Mouse (Mus musculus) lung, adult 18-20 months (tissue): ENCODE results near the gene Slc17a6.

Source experiments
- DNase-seq, 2 experiments: peaks; one replicate each; pipeline ENCODE4 v3.0.0; 2022; ENCODE audit warnings: mixed read lengths in 2 of 2

Gene Slc17a6

GRCm38 (mm10) chr7:51621694-51622145 is at the start of gene Slc17a6:
TSS of gene Slc17a6 (plus strand) at chr7:51622006.
- DNase-seq: peak in 1 of 2 experiments; percentile 2

GRCm38 (mm10) chr7:51600021-51600420 is 21.8 kb upstream of the Slc17a6 start:
- DNase-seq: no peak

GRCm38 (mm10) chr7:51603741-51604140 is 18.1 kb upstream of the Slc17a6 start:
- no peak for DNase-seq

- DNase-seq: no peak
Measured at GRCm38 (mm10) chr7:51614404-51614803, 7.4 kb upstream of the Slc17a6 start.

GRCm38 (mm10) chr7:51617941-51618340 is 3.9 kb upstream of the Slc17a6 start:
- no peak for DNase-seq

- no peak for DNase-seq
Measured at GRCm38 (mm10) chr7:51618412-51618811, 3.4 kb upstream of the Slc17a6 start.

- no peak for DNase-seq
Measured at GRCm38 (mm10) chr7:51619977-51620376, 1.8 kb upstream of the Slc17a6 start.

GRCm38 (mm10) chr7:51622196-51622595 is 390 bp downstream of the Slc17a6 start:
- DNase-seq: no peak

GRCm38 (mm10) chr7:51622666-51623065 is 860 bp downstream of the Slc17a6 start:
- no peak for DNase-seq

GRCm38 (mm10) chr7:51624336-51624897 is 2.6 kb downstream of the Slc17a6 start:
- DNase-seq: no peak

- no peak for DNase-seq
Measured at GRCm38 (mm10) chr7:51625161-51625560, 3.4 kb downstream of the Slc17a6 start.

- no peak for DNase-seq
Measured at GRCm38 (mm10) chr7:51625591-51626255, 3.9 kb downstream of the Slc17a6 start.

- DNase-seq: no peak
Measured at GRCm38 (mm10) chr7:51626451-51627000, 4.7 kb downstream of the Slc17a6 start.

- DNase-seq: no peak
Measured at GRCm38 (mm10) chr7:51627001-51627631, 5.3 kb downstream of the Slc17a6 start.

- no peak for DNase-seq
Measured at GRCm38 (mm10) chr7:51627666-51628065, 5.9 kb downstream of the Slc17a6 start.

GRCm38 (mm10) chr7:51628349-51628748 is 6.5 kb downstream of the Slc17a6 start:
- DNase-seq: no peak

GRCm38 (mm10) chr7:51629206-51629605 is 7.4 kb downstream of the Slc17a6 start:
- DNase-seq: no peak

- DNase-seq: no peak
Measured at GRCm38 (mm10) chr7:51631171-51631570, 9.4 kb downstream of the Slc17a6 start.

GRCm38 (mm10) chr7:51632543-51633229 is 10.9 kb downstream of the Slc17a6 start:
- no peak for DNase-seq

GRCm38 (mm10) chr7:51633230-51633844 is 11.5 kb downstream of the Slc17a6 start:
- DNase-seq: no peak

GRCm38 (mm10) chr7:51657152-51657551 is 35.3 kb downstream of the Slc17a6 start:
- no peak for DNase-seq

- no peak for DNase-seq
Measured at GRCm38 (mm10) chr7:51662441-51662840, 40.6 kb downstream of the Slc17a6 start.
